Mouse (Mus musculus): ENCODE results near the gene Comt. TPM values are rescaled to one million over a fixed set of nuclear protein-coding genes. Genes with fewer than 3 reads are reported as not detected.

The Comt gene
- polyA plus RNA-seq, 1 experiment from 2014 or later = 90.1 TPM

- Histone ChIP-seq H3K27ac (ENCODE audit: low read depth, low read length) (no peak overlapping the region), H3K9me3 (replicated peaks; ENCODE audit: control insufficient read depth, low read length) (no peaks in the 10 kb centered on the region), H3K4me3 (ENCODE audit: low read depth, low read length) (no peak overlapping the region), H3K4me1 (ENCODE audit: control insufficient read depth, insufficient read depth, low read length) (peaks cover 15% of the 10 kb centered on the region), H3K4me2 (no peak overlapping the region), H3K36me3 (ENCODE audit: control insufficient read depth, insufficient read depth, low read length) (no peaks in the 10 kb centered on the region), H3K9ac (ENCODE audit: low read depth, low read length) (peak overlapping the region; percentile 28; the same call in 1 of the 2 replicates), H3K27me3 (ENCODE audit: control insufficient read depth, insufficient read depth, low read length) (no peaks in the 10 kb centered on the region)
- 63% methylated on average over 9 of the region's 9 CpGs for WGBS (ENCODE audit: insufficient replicate concordance)
- no peak for ATAC-seq (replicated peaks; ENCODE audit: insufficient number of reproducible peaks, low FRiP score, low TSS enrichment)
Observed at GRCm38 (mm10) chr16:18451486-18452181, 25.0 kb upstream of the Comt start.

GRCm38 (mm10) chr16:18449005-18449404 lies 22.4 kb upstream of the Comt start:
- 85% methylated on average over 4 of the region's 4 CpGs for WGBS (ENCODE audit: insufficient replicate concordance)
- no peaks in the 10 kb centered on the region for H3K36me3 ChIP-seq (ENCODE audit: control insufficient read depth, insufficient read depth, low read length)
- H3K4me1 ChIP-seq (ENCODE audit: control insufficient read depth, insufficient read depth, low read length) = peaks cover 15% of the 10 kb centered on the region
- no peak overlapping the region for H3K4me3 ChIP-seq (ENCODE audit: low read depth, low read length)
- no peaks in the 10 kb centered on the region for H3K9me3 ChIP-seq (replicated peaks; ENCODE audit: control insufficient read depth, low read length)
- no peak overlapping the region for H3K4me2 ChIP-seq
- no peak overlapping the region for H3K9ac ChIP-seq (ENCODE audit: low read depth, low read length)
- no peak overlapping the region for H3K27ac ChIP-seq (ENCODE audit: low read depth, low read length)
- no peaks in the 10 kb centered on the region for H3K27me3 ChIP-seq (ENCODE audit: control insufficient read depth, insufficient read depth, low read length)
- ATAC-seq (replicated peaks; ENCODE audit: insufficient number of reproducible peaks, low FRiP score, low TSS enrichment) = no peak

GRCm38 (mm10) chr16:18448104-18448503 lies 21.5 kb upstream of the Comt start:
- no peak overlapping the region for H3K27ac ChIP-seq (ENCODE audit: low read depth, low read length)
- H3K27me3 ChIP-seq (ENCODE audit: control insufficient read depth, insufficient read depth, low read length) = no peaks in the 10 kb centered on the region
- H3K9ac ChIP-seq (ENCODE audit: low read depth, low read length) = no peak overlapping the region
- peaks cover 12% of the 10 kb centered on the region for H3K4me1 ChIP-seq (ENCODE audit: control insufficient read depth, insufficient read depth, low read length)
- no peak for ATAC-seq (replicated peaks; ENCODE audit: insufficient number of reproducible peaks, low FRiP score, low TSS enrichment)
- H3K9me3 ChIP-seq (replicated peaks; ENCODE audit: control insufficient read depth, low read length) = no peaks in the 10 kb centered on the region
- no peaks in the 10 kb centered on the region for H3K36me3 ChIP-seq (ENCODE audit: control insufficient read depth, insufficient read depth, low read length)
- no peak overlapping the region for H3K4me2 ChIP-seq
- no peak overlapping the region for H3K4me3 ChIP-seq (ENCODE audit: low read depth, low read length)
- 58% methylated on average over 6 of the region's 6 CpGs for WGBS (ENCODE audit: insufficient replicate concordance)

- no peak overlapping the region for H3K4me3 ChIP-seq (ENCODE audit: low read depth, low read length)
- no peak for ATAC-seq (replicated peaks; ENCODE audit: insufficient number of reproducible peaks, low FRiP score, low TSS enrichment)
- H3K27ac ChIP-seq (ENCODE audit: low read depth, low read length) = no peak overlapping the region
- no peak overlapping the region for H3K9ac ChIP-seq (ENCODE audit: low read depth, low read length)
- no peaks in the 10 kb centered on the region for H3K27me3 ChIP-seq (ENCODE audit: control insufficient read depth, insufficient read depth, low read length)
- no peaks in the 10 kb centered on the region for H3K9me3 ChIP-seq (replicated peaks; ENCODE audit: control insufficient read depth, low read length)
- H3K4me1 ChIP-seq (ENCODE audit: control insufficient read depth, insufficient read depth, low read length) = peaks cover 12% of the 10 kb centered on the region
- H3K36me3 ChIP-seq (ENCODE audit: control insufficient read depth, insufficient read depth, low read length) = no peaks in the 10 kb centered on the region
- no peak overlapping the region for H3K4me2 ChIP-seq
Observed at GRCm38 (mm10) chr16:18447243-18447642, 20.6 kb upstream of the Comt start.

DNA sequence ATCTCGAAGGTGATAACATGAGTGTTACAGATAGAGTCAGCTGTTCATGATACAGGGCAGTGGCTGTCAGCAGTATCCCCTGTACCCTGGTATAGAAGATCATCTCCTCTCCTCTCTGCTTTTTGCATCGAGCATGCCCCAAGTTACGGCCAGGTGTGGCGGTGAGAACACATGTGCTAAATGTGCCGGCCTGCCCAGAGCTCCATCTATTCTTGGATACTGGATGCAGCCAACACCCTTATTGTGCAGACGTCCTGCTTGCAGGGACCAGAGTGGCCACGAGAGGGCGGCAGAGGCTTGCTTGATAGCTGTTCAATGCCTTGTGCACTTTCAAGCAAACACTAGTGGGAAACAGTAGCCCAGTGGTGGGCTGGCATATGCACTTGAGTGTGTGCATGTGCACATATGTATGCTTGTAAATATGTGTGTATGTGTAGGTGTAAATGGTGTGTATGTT lies 16.8 kb upstream of the Comt start:
- no peaks in the 10 kb centered on the region for H3K27me3 ChIP-seq (ENCODE audit: control insufficient read depth, insufficient read depth, low read length)
- no peaks in the 10 kb centered on the region; the same call in 1 of the 2 replicates for H3K36me3 ChIP-seq (ENCODE audit: control insufficient read depth, insufficient read depth, low read length)
- H3K4me1 ChIP-seq (ENCODE audit: control insufficient read depth, insufficient read depth, low read length) = peaks cover 2% of the 10 kb centered on the region; the same call in 1 of the 2 replicates
- no peaks in the 10 kb centered on the region for H3K9me3 ChIP-seq (replicated peaks; ENCODE audit: control insufficient read depth, low read length)
- H3K4me2 ChIP-seq = no peak overlapping the region
- no peak overlapping the region for H3K27ac ChIP-seq (ENCODE audit: low read depth, low read length)
- H3K4me3 ChIP-seq (ENCODE audit: low read depth, low read length) = no peak overlapping the region
- no peak overlapping the region for H3K9ac ChIP-seq (ENCODE audit: low read depth, low read length)
- ATAC-seq (replicated peaks; ENCODE audit: insufficient number of reproducible peaks, low FRiP score, low TSS enrichment) = peak; percentile 62
- 20% methylated on average over 8 of the region's 8 CpGs for WGBS (ENCODE audit: insufficient replicate concordance)

DNA sequence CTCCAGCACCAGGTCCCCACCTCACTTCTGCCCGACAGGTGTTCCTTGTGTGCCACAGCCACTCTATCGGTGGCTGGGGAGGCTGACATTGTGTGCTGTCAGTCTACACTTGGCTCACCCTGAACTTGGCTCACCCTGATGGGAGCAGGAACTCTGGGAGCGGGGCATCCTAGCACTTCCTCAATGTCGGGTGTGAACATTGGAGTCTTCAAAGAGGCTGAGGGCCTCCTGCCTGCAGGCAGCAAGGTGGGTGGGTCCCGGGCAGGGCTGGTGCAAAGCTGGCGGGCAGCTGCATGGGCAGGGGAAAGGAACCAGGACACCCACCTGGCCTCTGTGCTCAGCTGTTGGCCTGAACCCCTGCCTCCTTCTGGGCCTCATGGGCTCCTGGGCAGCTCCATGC lies 9.5 kb upstream of the Comt start:
- 86% methylated on average over 6 of the region's 6 CpGs for WGBS (ENCODE audit: insufficient replicate concordance)
- ATAC-seq (replicated peaks; ENCODE audit: insufficient number of reproducible peaks, low FRiP score, low TSS enrichment) = no peak

DNA sequence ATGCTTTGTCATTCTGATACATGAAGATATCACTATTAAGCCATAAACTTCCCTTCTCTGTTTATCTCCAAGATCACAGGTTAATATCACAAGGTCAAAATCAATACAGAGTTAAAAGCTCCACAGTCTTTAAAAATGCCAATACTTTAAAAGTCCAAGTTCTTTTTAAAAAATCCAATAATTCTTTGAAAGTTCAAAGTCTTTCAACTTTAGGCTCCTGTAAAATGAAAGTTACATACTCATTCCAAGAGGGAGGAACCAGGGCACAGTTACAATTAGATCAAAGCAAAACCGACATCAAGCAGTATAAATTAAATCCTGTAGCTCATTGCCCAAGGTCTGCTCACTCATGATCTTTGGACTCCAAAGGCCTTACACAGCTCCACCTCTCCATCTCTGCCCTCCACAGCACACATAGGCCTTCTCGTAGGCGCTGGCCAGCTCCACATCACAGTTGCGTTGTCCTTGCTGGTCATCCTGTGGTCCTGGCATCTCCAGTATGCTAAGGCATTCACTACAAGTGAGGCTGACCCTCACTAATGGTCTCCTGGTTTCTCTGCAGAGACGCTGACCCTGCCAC lies 6.8 kb upstream of the Comt start:
- H3K4me2 ChIP-seq = no peak overlapping the region
- no peak overlapping the region for H3K4me3 ChIP-seq (ENCODE audit: low read depth, low read length)
- H3K27me3 ChIP-seq (ENCODE audit: control insufficient read depth, insufficient read depth, low read length) = no peaks in the 10 kb centered on the region
- 92% methylated on average over 5 of the region's 5 CpGs for WGBS (ENCODE audit: insufficient replicate concordance)
- no peak overlapping the region for H3K9ac ChIP-seq (ENCODE audit: low read depth, low read length)
- H3K4me1 ChIP-seq (ENCODE audit: control insufficient read depth, insufficient read depth, low read length) = peaks cover 2% of the 10 kb centered on the region; the same call in 1 of the 2 replicates
- H3K36me3 ChIP-seq (ENCODE audit: control insufficient read depth, insufficient read depth, low read length) = peaks cover 2% of the 10 kb centered on the region; the same call in 1 of the 2 replicates
- no peak for ATAC-seq (replicated peaks; ENCODE audit: insufficient number of reproducible peaks, low FRiP score, low TSS enrichment)
- no peak overlapping the region for H3K27ac ChIP-seq (ENCODE audit: low read depth, low read length)
- H3K9me3 ChIP-seq (replicated peaks; ENCODE audit: control insufficient read depth, low read length) = no peaks in the 10 kb centered on the region

More for the DNA sequence above, 9.5 kb upstream of the Comt start:
- Histone ChIP-seq H3K27ac (ENCODE audit: low read depth, low read length) (no peak overlapping the region), H3K27me3 (ENCODE audit: control insufficient read depth, insufficient read depth, low read length) (no peaks in the 10 kb centered on the region), H3K36me3 (ENCODE audit: control insufficient read depth, insufficient read depth, low read length) (peaks cover 2% of the 10 kb centered on the region; the same call in 1 of the 2 replicates), H3K9ac (ENCODE audit: low read depth, low read length) (no peak overlapping the region), H3K4me2 (no peak overlapping the region), H3K4me3 (ENCODE audit: low read depth, low read length) (no peak overlapping the region), H3K9me3 (replicated peaks; ENCODE audit: control insufficient read depth, low read length) (no peaks in the 10 kb centered on the region), H3K4me1 (ENCODE audit: control insufficient read depth, insufficient read depth, low read length) (no peaks in the 10 kb centered on the region)

GRCm38 (mm10) chr16:18430641-18431212 lies 4.1 kb upstream of the Comt start:
- Histone ChIP-seq H3K4me1 (ENCODE audit: control insufficient read depth, insufficient read depth, low read length) (peaks cover 11% of the 10 kb centered on the region), H3K9me3 (replicated peaks; ENCODE audit: control insufficient read depth, low read length) (no peaks in the 10 kb centered on the region), H3K36me3 (ENCODE audit: control insufficient read depth, insufficient read depth, low read length) (peaks cover 2% of the 10 kb centered on the region; the same call in 1 of the 2 replicates), H3K4me3 (ENCODE audit: low read depth, low read length) (0 out of 2 replicates have a peak overlapping the region, but pooled peaks have one; percentile 5), H3K4me2 (peak overlapping the region; percentile 49), H3K9ac (ENCODE audit: low read depth, low read length) (0 out of 2 replicates have a peak overlapping the region, but pooled peaks have one; percentile 16), H3K27me3 (ENCODE audit: control insufficient read depth, insufficient read depth, low read length) (no peaks in the 10 kb centered on the region), H3K27ac (ENCODE audit: low read depth, low read length) (no peak overlapping the region)
- ATAC-seq (replicated peaks; ENCODE audit: insufficient number of reproducible peaks, low FRiP score, low TSS enrichment) = no peak
- WGBS (ENCODE audit: insufficient replicate concordance) = 79% methylated on average over 8 of the region's 8 CpGs

Measured in heart, embryonic 11.5 days (tissue).